Mouse (Mus musculus) heart, embryonic 15.5 days (tissue): ENCODE data around the gene Tnfaip2. TPM values are rescaled to one million over a fixed set of nuclear protein-coding genes. Genes with fewer than 3 reads are reported as not detected.

Experiments used
- ATAC-seq: fragments of 200-750 bp; cut with Nextera tagmentation; replicated peaks from 2 replicates; pipeline ENCODE4 v1.8.0; 2017; ENCODE audit warnings: low read depth, moderate TSS enrichment; ENCODE audit not compliant: insufficient number of reproducible peaks, insufficient read depth, low FRiP score
- H3K27ac ChIP-seq: fragments of 300-500 bp; sonication (generic); 2 replicates; pipeline ENCODE4 v1.5.1; 2015; ENCODE audit warnings: mild to moderate bottlenecking, inconsistent platforms
- H3K27me3 ChIP-seq: fragments of 300-500 bp; sonication (generic); 2 replicates; pipeline ENCODE4 v1.6.1; 2015; ENCODE audit warnings: inconsistent platforms
- H3K36me3 ChIP-seq: fragments of 300-500 bp; sonication (generic); 2 replicates; pipeline ENCODE4 v1.6.1; 2015; ENCODE audit warnings: mild to moderate bottlenecking, inconsistent platforms
- H3K4me1 ChIP-seq: fragments of 300-500 bp; sonication (generic); replicated peaks from 2 replicates; pipeline ENCODE4 v1.6.1; 2015; ENCODE audit warnings: inconsistent platforms
- H3K4me2 ChIP-seq: fragments of 300-500 bp; sonication (generic); 2 replicates; pipeline ENCODE4 v1.6.1; 2015; ENCODE audit warnings: inconsistent platforms, mild to moderate bottlenecking, moderate library complexity
- H3K4me3 ChIP-seq: fragments of 300-500 bp; sonication (generic); 2 replicates; pipeline ENCODE4 v1.5.1; 2015; ENCODE audit warnings: mild to moderate bottlenecking, inconsistent platforms
- H3K9ac ChIP-seq: fragments of 300-500 bp; sonication (generic); 2 replicates; pipeline ENCODE4 v1.6.1; 2015; ENCODE audit warnings: mild to moderate bottlenecking, inconsistent platforms
- H3K9me3 ChIP-seq: fragments of 300-500 bp; sonication (generic); replicated peaks from 2 replicates; pipeline ENCODE4 v1.6.1; 2016; ENCODE audit warnings: inconsistent platforms
- WGBS: fragments of 180-500 bp; shearing (Covaris S2); methylation state at CpG from one replicate; pipeline ENCODE4 v1.1.7; 2015; ENCODE audit warnings: mixed read lengths; 5-methylcytosine and 5-hydroxymethylcytosine counted together
- polyA plus RNA-seq: library from polyadenylated mRNA; unstranded; fragments of >200 nt; fragmentation: Nextera tagmentation; extraction: Ambion mirVana; gene quantifications from 2 replicates; pipeline ENCODE4 v1.2.1, GENCODE M21; 2015

Tnfaip2 gene
- polyA plus RNA-seq, 1 experiment from 2014 or later: 4.8 TPM

- Histone ChIP-seq H3K9ac (no peak overlapping the region), H3K4me2 (no peak overlapping the region), H3K9me3 (no peaks in the 10 kb centered on the region), H3K36me3 (no peaks in the 10 kb centered on the region), H3K4me3 (no peak overlapping the region), H3K27me3 (peaks cover 98% of the 10 kb centered on the region), H3K27ac (no peak overlapping the region), H3K4me1 (peaks cover 63% of the 10 kb centered on the region)
- ATAC-seq: no peak
- WGBS: 39% methylated on average over 9 of the region's 9 CpGs
Observed at GRCm38 (mm10) chr12:111447350-111447749, 5.1 kb downstream of the Tnfaip2 start.

- Histone ChIP-seq H3K4me2 (no peak overlapping the region), H3K9me3 (no peaks in the 10 kb centered on the region), H3K36me3 (no peaks in the 10 kb centered on the region), H3K4me3 (no peak overlapping the region), H3K9ac (no peak overlapping the region), H3K27ac (no peak overlapping the region), H3K27me3 (peaks cover 98% of the 10 kb centered on the region), H3K4me1 (peaks cover 55% of the 10 kb centered on the region)
- ATAC-seq: no peak
- 42% methylated on average over 22 of the region's 22 CpGs for WGBS
Observed at GRCm38 (mm10) chr12:111447898-111448760, 5.9 kb downstream of the Tnfaip2 start.

- Histone ChIP-seq H3K27me3 (peaks cover 97% of the 10 kb centered on the region), H3K27ac (0 out of 2 replicates have a peak overlapping the region, but pooled peaks have one; percentile 19), H3K9me3 (no peaks in the 10 kb centered on the region), H3K36me3 (no peaks in the 10 kb centered on the region), H3K4me2 (no peak overlapping the region), H3K4me1 (peaks cover 56% of the 10 kb centered on the region), H3K4me3 (no peak overlapping the region), H3K9ac (no peak overlapping the region)
- 29% methylated on average over 13 of the region's 14 CpGs for WGBS
- no peak for ATAC-seq
Observed at GRCm38 (mm10) chr12:111448931-111449705, 6.8 kb downstream of the Tnfaip2 start.

- H3K4me3 ChIP-seq: no peak overlapping the region
- no peaks in the 10 kb centered on the region for H3K9me3 ChIP-seq
- H3K36me3 ChIP-seq: no peaks in the 10 kb centered on the region
- H3K27ac ChIP-seq: 0 out of 2 replicates have a peak overlapping the region, but pooled peaks have one; percentile 19
- peaks cover 90% of the 10 kb centered on the region for H3K27me3 ChIP-seq
- peaks cover 63% of the 10 kb centered on the region for H3K4me1 ChIP-seq
- ATAC-seq: no peak
- no peak overlapping the region for H3K4me2 ChIP-seq
- 32% methylated on average over 6 of the region's 6 CpGs for WGBS
- H3K9ac ChIP-seq: no peak overlapping the region; the same call in 1 of the 2 replicates
Observed at GRCm38 (mm10) chr12:111450359-111450758, 8.1 kb downstream of the Tnfaip2 start.

- no peaks in the 10 kb centered on the region for H3K9me3 ChIP-seq
- peaks cover 63% of the 10 kb centered on the region for H3K4me1 ChIP-seq
- no peak overlapping the region for H3K4me2 ChIP-seq
- peaks cover 90% of the 10 kb centered on the region for H3K27me3 ChIP-seq
- H3K27ac ChIP-seq: no peak overlapping the region
- H3K4me3 ChIP-seq: no peak overlapping the region
- no peaks in the 10 kb centered on the region for H3K36me3 ChIP-seq
- H3K9ac ChIP-seq: no peak overlapping the region
- 72% methylated on average over 7 of the region's 7 CpGs for WGBS
- ATAC-seq: no peak
Observed at GRCm38 (mm10) chr12:111451561-111451960, 9.3 kb downstream of the Tnfaip2 start.

GRCm38 (mm10) chr12:111454021-111454420 lies 11.8 kb downstream of the Tnfaip2 start:
- Histone ChIP-seq H3K27ac (no peak overlapping the region), H3K9me3 (no peaks in the 10 kb centered on the region), H3K27me3 (peaks cover 86% of the 10 kb centered on the region), H3K4me2 (no peak overlapping the region), H3K4me1 (peaks cover 43% of the 10 kb centered on the region), H3K4me3 (no peak overlapping the region), H3K9ac (no peak overlapping the region), H3K36me3 (no peaks in the 10 kb centered on the region)
- 15% methylated on average over 4 of the region's 4 CpGs for WGBS
- ATAC-seq: no peak

- 52% methylated on average over 10 of the region's 10 CpGs for WGBS
- no peaks in the 10 kb centered on the region for H3K36me3 ChIP-seq
- no peak overlapping the region for H3K9ac ChIP-seq
- no peak overlapping the region for H3K4me2 ChIP-seq
- H3K27ac ChIP-seq: no peak overlapping the region
- H3K4me1 ChIP-seq: peaks cover 37% of the 10 kb centered on the region
- no peak for ATAC-seq
- no peak overlapping the region for H3K4me3 ChIP-seq
- H3K9me3 ChIP-seq: no peaks in the 10 kb centered on the region
- H3K27me3 ChIP-seq: peaks cover 81% of the 10 kb centered on the region
Observed at GRCm38 (mm10) chr12:111454543-111455280, 12.4 kb downstream of the Tnfaip2 start.

GRCm38 (mm10) chr12:111455311-111455846 lies 13.1 kb downstream of the Tnfaip2 start:
- no peak for ATAC-seq
- H3K27ac ChIP-seq: no peak overlapping the region
- no peak overlapping the region for H3K4me3 ChIP-seq
- H3K4me1 ChIP-seq: peaks cover 30% of the 10 kb centered on the region
- H3K4me2 ChIP-seq: no peak overlapping the region
- WGBS: 46% methylated on average over 12 of the region's 12 CpGs
- no peak overlapping the region; the same call in 1 of the 2 replicates for H3K9ac ChIP-seq
- H3K9me3 ChIP-seq: no peaks in the 10 kb centered on the region
- H3K27me3 ChIP-seq: peaks cover 75% of the 10 kb centered on the region
- no peaks in the 10 kb centered on the region for H3K36me3 ChIP-seq

- 0 out of 2 replicates have a peak, but pooled peaks have one; percentile 29 for ATAC-seq
- WGBS: 49% methylated on average over 8 of the region's 8 CpGs
- Histone ChIP-seq H3K4me1 (peaks cover 25% of the 10 kb centered on the region), H3K9me3 (no peaks in the 10 kb centered on the region), H3K36me3 (no peaks in the 10 kb centered on the region), H3K4me2 (no peak overlapping the region), H3K27me3 (peaks cover 74% of the 10 kb centered on the region), H3K4me3 (no peak overlapping the region), H3K27ac (no peak overlapping the region), H3K9ac (no peak overlapping the region)
Observed at GRCm38 (mm10) chr12:111455860-111456259, 13.6 kb downstream of the Tnfaip2 start.

- peaks cover 32% of the 10 kb centered on the region for H3K4me1 ChIP-seq
- H3K27ac ChIP-seq: no peak overlapping the region
- peaks cover 56% of the 10 kb centered on the region for H3K27me3 ChIP-seq
- H3K36me3 ChIP-seq: no peaks in the 10 kb centered on the region
- no peak overlapping the region for H3K4me2 ChIP-seq
- H3K9me3 ChIP-seq: no peaks in the 10 kb centered on the region
- ATAC-seq: no peak
- no peak overlapping the region for H3K9ac ChIP-seq
- WGBS: 79% methylated on average over 1 of the region's 1 CpGs
- H3K4me3 ChIP-seq: no peak overlapping the region
Observed at GRCm38 (mm10) chr12:111457742-111458141, 15.5 kb downstream of the Tnfaip2 start.

GRCm38 (mm10) chr12:111463570-111463969 lies 21.3 kb downstream of the Tnfaip2 start:
- no peak overlapping the region for H3K4me3 ChIP-seq
- no peak overlapping the region for H3K4me2 ChIP-seq
- H3K4me1 ChIP-seq: peaks cover 8% of the 10 kb centered on the region
- ATAC-seq: no peak
- H3K9me3 ChIP-seq: no peaks in the 10 kb centered on the region
- no peak overlapping the region for H3K9ac ChIP-seq
- H3K27me3 ChIP-seq: peaks cover 12% of the 10 kb centered on the region
- WGBS: 77% methylated on average over 7 of the region's 7 CpGs
- no peak overlapping the region for H3K27ac ChIP-seq
- no peaks in the 10 kb centered on the region for H3K36me3 ChIP-seq
